ENCODE assay signal across 8 mouse cellular contexts in genomic region chr4:133599571-133600073, GRCm38 (mm10). TPM values are rescaled to one million over a fixed set of nuclear protein-coding genes. Genes with fewer than 3 reads are reported as not detected.
DNase-seq lines count a peak whose midpoint lies in the region; ATAC-seq and TF ChIP-seq lines count a peak whose summit lies in the region.

No protein-coding gene starts in this region.

- H3K79me2 ChIP-seq in myocyte (ENCODE audit: control insufficient read depth, insufficient read depth): no peaks in the 10 kb centered on the region

- DNase-seq in CD8-positive naive resting alpha-beta T cell, adult 2 months (ENCODE audit: low read depth in 2 of 2, low spot score in 2 of 2): peak; percentile 60 to 61
- peak; percentile 58 for DNase-seq in c-Kit-negative CD71-positive TER-119-positive erythroid progenitor cells, embryonic 14.5 days (ENCODE audit: low read depth, low spot score)
- peak; percentile 75 for DNase-seq in fibroblast of lung, adult 2 months (ENCODE audit: low read depth)
- DNase-seq in kidney, postnatal 10 days: peak; percentile 95
- DNase-seq in liver, embryonic 11.5 days (ENCODE audit: low spot score): peak; percentile 82
- DNase-seq in spleen, postnatal 4 days (ENCODE audit: low spot score in 2 of 2): peak; percentile 86 to 92

- no peaks in the 10 kb centered on the region for H3K9me3 ChIP-seq in heart, embryonic 14.5 days (ENCODE audit: control insufficient read depth, low read length)
- H3K9me3 ChIP-seq in liver, embryonic 11.5 days (ENCODE audit: control insufficient read depth, low read length): no peaks in the 10 kb centered on the region

- ATAC-seq in heart, embryonic 14.5 days (ENCODE audit: insufficient number of reproducible peaks, insufficient read depth, low FRiP score, low read depth): peak; percentile 88
- ATAC-seq in liver, embryonic 11.5 days (replicated peaks; ENCODE audit: low FRiP score): peak; percentile 94

- H3K36me3 ChIP-seq in heart, embryonic 14.5 days (ENCODE audit: control insufficient read depth, insufficient read depth, low read length): peaks cover 10% of the 10 kb centered on the region; the same call in 1 of the 2 replicates
- peaks cover 3% of the 10 kb centered on the region; the same call in 1 of the 2 replicates for H3K36me3 ChIP-seq in liver, embryonic 11.5 days (ENCODE audit: control insufficient read depth, insufficient read depth, low read length)
- H3K36me3 ChIP-seq in myocyte (ENCODE audit: control insufficient read depth, insufficient read depth): no peaks in the 10 kb centered on the region

- TF ChIP-seq POLR2A in myocyte (IDR thresholded peaks at IDR 0.05; ENCODE audit: insufficient read length, low read depth): peak; percentile 65

- WGBS in heart, embryonic 14.5 days: under 1% methylated on average over 46 of the region's 50 CpGs
- WGBS in liver, embryonic 11.5 days: under 1% methylated on average over 50 of the region's 50 CpGs

- H3K4me3 ChIP-seq in heart, embryonic 14.5 days (ENCODE audit: control insufficient read depth in 1 of 2, insufficient read depth in 1 of 2, low read depth in 1 of 2, low read length in 2 of 2): peak overlapping the region; percentile 54 to 62
- H3K4me3 ChIP-seq in liver, embryonic 11.5 days (ENCODE audit: low read depth, low read length): peak overlapping the region; percentile 58
- H3K4me3 ChIP-seq in myocyte: peak overlapping the region; percentile 24

- no peak overlapping the region for H3K27ac ChIP-seq in heart, embryonic 14.5 days (replicated peaks in 1 of 2; ENCODE audit: control insufficient read depth in 1 of 2, insufficient read depth in 1 of 2, low read depth in 2 of 2, low read length in 2 of 2)
- H3K27ac ChIP-seq in liver, embryonic 11.5 days (ENCODE audit: low read depth, low read length): no peak overlapping the region; the same call in 1 of the 2 replicates

- peak overlapping the region; percentile 95 for H3K4me2 ChIP-seq in heart, embryonic 14.5 days (ENCODE audit: low read length)
- H3K4me2 ChIP-seq in liver, embryonic 11.5 days: peak overlapping the region; percentile 95
- H3K4me2 ChIP-seq in myocyte (ENCODE audit: low read depth): peak overlapping the region; percentile 98

- peaks cover 35% of the 10 kb centered on the region for H3K27me3 ChIP-seq in heart, embryonic 14.5 days (ENCODE audit: control insufficient read depth, insufficient read depth, low read length)
- H3K27me3 ChIP-seq in liver, embryonic 11.5 days (replicated peaks; ENCODE audit: control insufficient read depth, insufficient read depth, low read length): peaks cover 39% of the 10 kb centered on the region
- H3K27me3 ChIP-seq in myocyte (ENCODE audit: control insufficient read depth, insufficient read depth, insufficient read length): no peaks in the 10 kb centered on the region

- peaks cover 8 to 11% of the 10 kb centered on the region in 2 experiments; a peak in 3 of 4 replicates for H3K4me1 ChIP-seq in heart, embryonic 14.5 days (ENCODE audit: control insufficient read depth in 2 of 2, insufficient read depth in 2 of 2, low read length in 2 of 2)
- peaks cover 27% of the 10 kb centered on the region for H3K4me1 ChIP-seq in liver, embryonic 11.5 days (replicated peaks; ENCODE audit: control insufficient read depth, insufficient read depth, low read length)

- H3ac ChIP-seq in myocyte (ENCODE audit: control insufficient read depth, insufficient read length): no peak overlapping the region

- H3K9ac ChIP-seq in heart, embryonic 14.5 days (ENCODE audit: low read length): peak overlapping the region; percentile 76
- H3K9ac ChIP-seq in liver, embryonic 11.5 days (ENCODE audit: low read depth, low read length): peak overlapping the region; percentile 48

TF ChIP-seq in myocyte, 11 proteins besides CTCF, POLR2A, EP300 and RAD21:
- TF ChIP-seq REST (IDR thresholded peaks at IDR 0.05; ENCODE audit: insufficient read depth, insufficient read length) (no peak), USF1 (IDR thresholded peaks at IDR 0.05; ENCODE audit: low read depth) (no peak), MYOG (IDR thresholded peaks at IDR 0.05; ENCODE audit: control insufficient read depth in 1 of 3, insufficient read depth in 1 of 3, insufficient read length in 2 of 3, low read depth in 2 of 3) (no peak), TCF3 (IDR thresholded peaks at IDR 0.05; ENCODE audit: insufficient read length, low read depth) (no peak), TCF12 (IDR thresholded peaks at IDR 0.05; ENCODE audit: insufficient read depth, poor library complexity, severe bottlenecking) (no peak), MAX (IDR thresholded peaks at IDR 0.05; ENCODE audit: low read depth) (no peak), E2F4 (IDR thresholded peaks at IDR 0.05; ENCODE audit: insufficient read depth) (peak; percentile 72), MYOD1 (IDR thresholded peaks at IDR 0.05; ENCODE audit: control insufficient read depth in 1 of 3, insufficient read length in 2 of 3, low read depth in 2 of 3) (no peak), POLR2AphosphoS2 (IDR thresholded peaks at IDR 0.05; ENCODE audit: insufficient read length, low read depth) (peak; percentile 83), SRF (IDR thresholded peaks at IDR 0.05; ENCODE audit: control insufficient read depth, insufficient read length, low read depth) (peak; percentile 11), CEBPB (IDR thresholded peaks at IDR 0.05; ENCODE audit: insufficient read depth, poor library complexity, severe bottlenecking) (no peak)
TF ChIP-seq in myocyte: peak in this region for 3.

RNA-seq across cellular contexts. Expression of gene Sfn, which starts 2.3 kb away (rescaled TPM):
- 0.40 and 1.4 TPM in 2 replicates for polyA plus RNA-seq in heart, embryonic 14.5 days (2014; fragmentation: Nextera tagmentation; extraction: Ambion mirVana)
- polyA plus RNA-seq in liver, embryonic 11.5 days (2014; fragmentation: Nextera tagmentation; extraction: Ambion mirVana): 1.7 and 3.5 TPM in 2 replicates
- 0.56 TPM for polyA plus RNA-seq in myocyte (2012; fragmentation: generic; extraction: Trizol)

RNA-seq across cellular contexts. Expression of gene Gpn2, which starts 15.5 kb away (rescaled TPM):
- polyA plus RNA-seq in heart, embryonic 14.5 days (2014; fragmentation: Nextera tagmentation; extraction: Ambion mirVana): 11.2 and 12.5 TPM in 2 replicates
- polyA plus RNA-seq in liver, embryonic 11.5 days (2014; fragmentation: Nextera tagmentation; extraction: Ambion mirVana): 23.4 and 24.8 TPM in 2 replicates
- polyA plus RNA-seq in myocyte (2012; fragmentation: generic; extraction: Trizol): 32.2 TPM

RNA-seq across cellular contexts. Expression of gene Gpatch3, which starts 25.1 kb away (rescaled TPM):
- 5.4 and 6.1 TPM in 2 replicates for polyA plus RNA-seq in heart, embryonic 14.5 days (2014; fragmentation: Nextera tagmentation; extraction: Ambion mirVana)
- polyA plus RNA-seq in liver, embryonic 11.5 days (2014; fragmentation: Nextera tagmentation; extraction: Ambion mirVana): 8.7 and 10.0 TPM in 2 replicates
- polyA plus RNA-seq in myocyte (2012; fragmentation: generic; extraction: Trizol): 4.1 TPM

RNA-seq across cellular contexts. Expression of gene Nr0b2, which starts 46.4 kb away (rescaled TPM):
- polyA plus RNA-seq in heart, embryonic 14.5 days (2014; fragmentation: Nextera tagmentation; extraction: Ambion mirVana): 15.8 and 18.7 TPM in 2 replicates
- polyA plus RNA-seq in liver, embryonic 11.5 days (2014; fragmentation: Nextera tagmentation; extraction: Ambion mirVana): 0.89 and 1.1 TPM in 2 replicates
- not detected for polyA plus RNA-seq in myocyte (2012; fragmentation: generic; extraction: Trizol)

RNA-seq across cellular contexts. Expression of gene Zdhhc18, which starts 50.3 kb away (rescaled TPM):
- 3.4 and 4.7 TPM in 2 replicates for polyA plus RNA-seq in heart, embryonic 14.5 days (2014; fragmentation: Nextera tagmentation; extraction: Ambion mirVana)
- 2.1 and 3.1 TPM in 2 replicates for polyA plus RNA-seq in liver, embryonic 11.5 days (2014; fragmentation: Nextera tagmentation; extraction: Ambion mirVana)
- polyA plus RNA-seq in myocyte (2012; fragmentation: generic; extraction: Trizol): 14.3 TPM
